Mouse (Mus musculus) right cerebral cortex, postnatal 25 days (tissue): ENCODE data around the gene Slc17a5.

ENCODE experiments used
- DNase-seq: peaks from one replicate; pipeline ENCODE4 v3.0.0; 2022

Slc17a5 gene

GRCm38 (mm10) chr9:78587914-78588313 lies at the start of gene Slc17a5:
Gene Slc17a5, minus strand, starts transcription at chr9:78588041.
- DNase-seq, result peak; percentile 90

- no peak for DNase-seq
Measured at GRCm38 (mm10) chr9:78633976-78634375, 46.1 kb upstream of the Slc17a5 start.

GRCm38 (mm10) chr9:78631755-78632434 lies 44.1 kb upstream of the Slc17a5 start:
- DNase-seq, result no peak

- DNase-seq, result no peak
Measured at GRCm38 (mm10) chr9:78629991-78630390, 42.1 kb upstream of the Slc17a5 start.

- peak; percentile 16 for DNase-seq
Measured at GRCm38 (mm10) chr9:78623301-78623747, 35.5 kb upstream of the Slc17a5 start.

GRCm38 (mm10) chr9:78619285-78619684 lies 31.4 kb upstream of the Slc17a5 start:
- DNase-seq, result no peak

GRCm38 (mm10) chr9:78615401-78616021 lies 27.7 kb upstream of the Slc17a5 start, which contains the start of gene Cd109:
Gene Cd109, plus strand, starts transcription at chr9:78615546.
- peak; percentile 31 for DNase-seq

- DNase-seq, result no peak
Measured at GRCm38 (mm10) chr9:78614201-78614600, 26.4 kb upstream of the Slc17a5 start.

- no peak for DNase-seq
Measured at GRCm38 (mm10) chr9:78601046-78601730, 13.3 kb upstream of the Slc17a5 start.

- no peak for DNase-seq
Measured at GRCm38 (mm10) chr9:78599927-78600326, 12.1 kb upstream of the Slc17a5 start.

GRCm38 (mm10) chr9:78596834-78597233 lies 9.0 kb upstream of the Slc17a5 start:
- peak; percentile 53 for DNase-seq

GRCm38 (mm10) chr9:78595769-78596555 lies 8.1 kb upstream of the Slc17a5 start:
- DNase-seq, result no peak

GRCm38 (mm10) chr9:78595257-78595656 lies 7.4 kb upstream of the Slc17a5 start:
- DNase-seq, result no peak

GRCm38 (mm10) chr9:78590471-78590870 lies 2.6 kb upstream of the Slc17a5 start:
- DNase-seq, result no peak

- no peak for DNase-seq
Measured at GRCm38 (mm10) chr9:78588411-78589033, 681 bp upstream of the Slc17a5 start.

- DNase-seq, result no peak
Measured at GRCm38 (mm10) chr9:78587218-78587883, 490 bp downstream of the Slc17a5 start.

GRCm38 (mm10) chr9:78579644-78580396 lies 8.0 kb downstream of the Slc17a5 start:
- DNase-seq, result no peak

GRCm38 (mm10) chr9:78578824-78579223 lies 9.0 kb downstream of the Slc17a5 start:
- no peak for DNase-seq

- no peak for DNase-seq
Measured at GRCm38 (mm10) chr9:78576466-78576865, 11.4 kb downstream of the Slc17a5 start.

GRCm38 (mm10) chr9:78569934-78570333 lies 17.9 kb downstream of the Slc17a5 start:
- no peak for DNase-seq

- no peak for DNase-seq
Measured at GRCm38 (mm10) chr9:78559479-78559878, 28.4 kb downstream of the Slc17a5 start.
